ENCODE assay signal across 33 mouse cellular contexts in genomic region chr19:28181171-28181570, GRCm38 (mm10).
"Had no signal": no experiment of that assay in that cellular context is flagged by ENCODE, and none has a peak within 500 bp of the region (broad histone marks: within the 10 kb centered on the region; RNA-seq: fewer than 3 reads in every experiment).

No protein-coding gene starts in this region.

- H3K9me3 ChIP-seq: heart, embryonic 10.5 days; heart, embryonic 15.5 days; hindbrain, embryonic 15.5 days; intestine, embryonic 15.5 days; kidney, embryonic 15.5 days had no signal

- H3K4me1 ChIP-seq: hindbrain, embryonic 10.5 days; hindbrain, embryonic 12.5 days; hindbrain, embryonic 13.5 days; hindbrain, embryonic 15.5 days; intestine, embryonic 15.5 days; kidney, embryonic 15.5 days had no signal

- H3K4me2 ChIP-seq: heart, embryonic 11.5 days; heart, embryonic 12.5 days; heart, embryonic 13.5 days; heart, embryonic 15.5 days; hindbrain, embryonic 12.5 days; hindbrain, embryonic 13.5 days; hindbrain, embryonic 14.5 days; hindbrain, embryonic 15.5 days; intestine, embryonic 15.5 days; kidney, embryonic 15.5 days had no signal

- H3K4me3 ChIP-seq: heart, embryonic 10.5 days; heart, embryonic 12.5 days; heart, embryonic 13.5 days; heart, embryonic 15.5 days; hindbrain, embryonic 10.5 days; hindbrain, embryonic 12.5 days; hindbrain, embryonic 13.5 days; hindbrain, embryonic 15.5 days; intestine, embryonic 15.5 days; kidney, embryonic 15.5 days; layer of hippocampus, adult 2 months; left cerebral cortex, adult 2 months had no signal

- H3K27me3 ChIP-seq: heart, embryonic 12.5 days; heart, embryonic 13.5 days; heart, embryonic 15.5 days; hindbrain, embryonic 12.5 days; hindbrain, embryonic 13.5 days; hindbrain, embryonic 15.5 days; intestine, embryonic 15.5 days; kidney, embryonic 15.5 days had no signal

- DNase-seq: heart, postnatal 10 days; heart, postnatal 14 days; heart, postnatal 36 days; heart, postnatal 4 days; kidney, adult 11 months; kidney, adult 18-20 months; kidney, adult 8-10 months; kidney, adult 9 months; kidney, postnatal 10 days; kidney, postnatal 14 days; kidney, postnatal 36 days; kidney, postnatal 4 days; layer of hippocampus, adult 9-11 months; layer of hippocampus, postnatal 36 days had no signal

- ATAC-seq: hindbrain, embryonic 16.5 days; hindbrain, postnatal 0 days; inflammation-experienced regulatory T-cells, adult 6 months; intestine, embryonic 15.5 days; intestine, embryonic 16.5 days; intestine, postnatal 0 days had no signal

- H3K9ac ChIP-seq: heart, embryonic 12.5 days; heart, embryonic 13.5 days; heart, embryonic 15.5 days; hindbrain, embryonic 12.5 days; hindbrain, embryonic 13.5 days; hindbrain, embryonic 14.5 days; hindbrain, embryonic 15.5 days; intestine, embryonic 15.5 days; kidney, embryonic 15.5 days had no signal

- H3K36me3 ChIP-seq: heart, embryonic 10.5 days; heart, embryonic 12.5 days; heart, embryonic 13.5 days; heart, embryonic 15.5 days; hindbrain, embryonic 10.5 days; hindbrain, embryonic 12.5 days; hindbrain, embryonic 13.5 days; hindbrain, embryonic 15.5 days; intestine, embryonic 15.5 days; kidney, embryonic 15.5 days had no signal

- H3K27ac ChIP-seq: heart, embryonic 10.5 days; heart, embryonic 13.5 days; heart, embryonic 15.5 days; hindbrain, embryonic 10.5 days; hindbrain, embryonic 12.5 days; hindbrain, embryonic 13.5 days; hindbrain, embryonic 14.5 days; hindbrain, embryonic 15.5 days; hindbrain, postnatal 0 days; intestine, embryonic 15.5 days; kidney, embryonic 15.5 days; layer of hippocampus, adult 2 months; left cerebral cortex, adult 2 months had no signal
